Mouse (Mus musculus): ENCODE measurements around the gene Fam178b. TPM values are rescaled to one million over a fixed set of nuclear protein-coding genes. Genes with fewer than 3 reads are reported as not detected.

The Fam178b gene
- polyA plus RNA-seq, 1 experiment = 410 TPM

GRCm38 (mm10) chr1:36524058-36524457 is 158.9 kb downstream of the Fam178b start:
- peaks cover 2% of the 10 kb centered on the region for H3K36me3 ChIP-seq (ENCODE audit: control insufficient read depth, insufficient read depth, low read length)
- TF ChIP-seq POLR2A (IDR thresholded peaks at IDR 0.05; ENCODE audit: control insufficient read depth, low read depth, low read length) (no peak), CTCF (IDR thresholded peaks at IDR 0.05; ENCODE audit: control insufficient read depth, insufficient read depth, insufficient replicate concordance, low read depth, low read length) (no peak)
- no peaks in the 10 kb centered on the region for H3K4me1 ChIP-seq (ENCODE audit: control insufficient read depth, insufficient read depth, low read length)
- H3K27me3 ChIP-seq (ENCODE audit: control insufficient read depth, insufficient read depth, low read length) = no peaks in the 10 kb centered on the region
- H3K4me3 ChIP-seq (ENCODE audit: control insufficient read depth, low read depth, low read length) = no peak overlapping the region
- H3K27ac ChIP-seq (ENCODE audit: control insufficient read depth, insufficient read depth, low read depth, low read length) = no peak overlapping the region

- no peak overlapping the region for H3K4me3 ChIP-seq (ENCODE audit: control insufficient read depth, low read depth, low read length)
- peaks cover 2% of the 10 kb centered on the region for H3K36me3 ChIP-seq (ENCODE audit: control insufficient read depth, insufficient read depth, low read length)
- H3K27me3 ChIP-seq (ENCODE audit: control insufficient read depth, insufficient read depth, low read length) = no peaks in the 10 kb centered on the region
- no peak overlapping the region for H3K27ac ChIP-seq (ENCODE audit: control insufficient read depth, insufficient read depth, low read depth, low read length)
- TF ChIP-seq POLR2A (IDR thresholded peaks at IDR 0.05; ENCODE audit: control insufficient read depth, low read depth, low read length) = no peak
- TF ChIP-seq CTCF (IDR thresholded peaks at IDR 0.05; ENCODE audit: control insufficient read depth, insufficient read depth, insufficient replicate concordance, low read depth, low read length) = no peak
- H3K4me1 ChIP-seq (ENCODE audit: control insufficient read depth, insufficient read depth, low read length) = no peaks in the 10 kb centered on the region
These were observed 159.5 kb downstream of the Fam178b start for GRCm38 (mm10) chr1:36523332-36524013.

- Histone ChIP-seq H3K27me3 (ENCODE audit: control insufficient read depth, insufficient read depth, low read length) (no peaks in the 10 kb centered on the region), H3K4me3 (ENCODE audit: control insufficient read depth, low read depth, low read length) (no peak overlapping the region), H3K36me3 (ENCODE audit: control insufficient read depth, insufficient read depth, low read length) (peaks cover 2% of the 10 kb centered on the region), H3K4me1 (ENCODE audit: control insufficient read depth, insufficient read depth, low read length) (no peaks in the 10 kb centered on the region), H3K27ac (ENCODE audit: control insufficient read depth, insufficient read depth, low read depth, low read length) (no peak overlapping the region)
- TF ChIP-seq POLR2A (IDR thresholded peaks at IDR 0.05; ENCODE audit: control insufficient read depth, low read depth, low read length) (no peak), CTCF (IDR thresholded peaks at IDR 0.05; ENCODE audit: control insufficient read depth, insufficient read depth, insufficient replicate concordance, low read depth, low read length) (no peak)
These were observed 160.8 kb downstream of the Fam178b start for GRCm38 (mm10) chr1:36522210-36522609.

DNA sequence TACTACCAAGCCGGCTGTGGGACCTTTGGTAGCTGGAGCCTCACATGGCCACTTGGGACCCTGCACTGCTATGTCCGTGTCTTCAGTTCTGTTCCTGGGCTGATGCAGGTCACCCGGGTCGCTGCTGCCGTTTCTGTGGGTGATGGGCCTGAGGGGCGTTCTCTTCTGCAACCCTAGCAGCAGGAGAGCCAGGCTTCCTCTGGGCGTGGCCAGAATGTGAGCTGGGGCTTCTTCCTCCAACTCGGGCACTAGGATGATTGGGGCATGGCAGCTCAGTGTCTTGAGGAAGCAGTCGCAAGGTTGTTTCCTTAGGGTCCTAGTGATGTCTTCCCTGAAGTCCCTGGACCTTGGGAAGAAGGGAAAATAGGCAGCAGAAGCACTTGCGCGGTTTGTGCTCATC is 163.4 kb downstream of the Fam178b start:
- H3K27ac ChIP-seq (ENCODE audit: control insufficient read depth, insufficient read depth, low read depth, low read length) = no peak overlapping the region
- no peak overlapping the region for H3K4me3 ChIP-seq (ENCODE audit: control insufficient read depth, low read depth, low read length)
- TF ChIP-seq POLR2A (IDR thresholded peaks at IDR 0.05; ENCODE audit: control insufficient read depth, low read depth, low read length) (no peak), CTCF (IDR thresholded peaks at IDR 0.05; ENCODE audit: control insufficient read depth, insufficient read depth, insufficient replicate concordance, low read depth, low read length) (no peak)
- H3K4me1 ChIP-seq (ENCODE audit: control insufficient read depth, insufficient read depth, low read length) = no peaks in the 10 kb centered on the region
- no peaks in the 10 kb centered on the region for H3K27me3 ChIP-seq (ENCODE audit: control insufficient read depth, insufficient read depth, low read length)
- no peaks in the 10 kb centered on the region; the same call in 1 of the 2 replicates for H3K36me3 ChIP-seq (ENCODE audit: control insufficient read depth, insufficient read depth, low read length)

GRCm38 (mm10) chr1:36518259-36518658 is 164.7 kb downstream of the Fam178b start:
- no peaks in the 10 kb centered on the region for H3K27me3 ChIP-seq (ENCODE audit: control insufficient read depth, insufficient read depth, low read length)
- H3K4me3 ChIP-seq (ENCODE audit: control insufficient read depth, low read depth, low read length) = no peak overlapping the region
- no peak overlapping the region for H3K27ac ChIP-seq (ENCODE audit: control insufficient read depth, insufficient read depth, low read depth, low read length)
- peaks cover under 1% of the 10 kb centered on the region; the same call in 1 of the 2 replicates for H3K4me1 ChIP-seq (ENCODE audit: control insufficient read depth, insufficient read depth, low read length)
- no peaks in the 10 kb centered on the region; the same call in 1 of the 2 replicates for H3K36me3 ChIP-seq (ENCODE audit: control insufficient read depth, insufficient read depth, low read length)
- TF ChIP-seq CTCF (IDR thresholded peaks at IDR 0.05; ENCODE audit: control insufficient read depth, insufficient read depth, insufficient replicate concordance, low read depth, low read length) (no peak), POLR2A (IDR thresholded peaks at IDR 0.05; ENCODE audit: control insufficient read depth, low read depth, low read length) (no peak)

DNA sequence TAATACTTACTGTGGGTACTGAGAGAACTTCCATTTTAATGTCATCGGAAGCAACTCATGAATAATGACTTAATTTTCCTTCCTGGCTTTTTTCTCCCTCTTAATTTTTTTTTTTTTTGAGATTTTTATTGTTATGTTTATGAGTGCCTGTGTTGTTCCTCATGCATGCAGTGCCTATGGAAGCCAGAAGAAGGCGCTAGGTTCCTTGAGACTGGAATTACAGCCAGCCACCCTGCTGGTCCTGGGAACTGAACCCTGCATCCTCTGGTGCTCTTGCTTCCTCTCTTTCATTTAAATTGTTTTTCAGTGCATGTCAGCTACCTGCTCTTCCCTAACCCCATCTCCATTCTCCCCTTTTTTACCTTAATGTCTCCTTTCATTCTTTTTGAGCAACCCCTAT is 169.3 kb downstream of the Fam178b start:
- TF ChIP-seq CTCF (IDR thresholded peaks at IDR 0.05; ENCODE audit: control insufficient read depth, insufficient read depth, insufficient replicate concordance, low read depth, low read length) (peak; percentile 20; the same call in 1 of the 2 replicates), POLR2A (IDR thresholded peaks at IDR 0.05; ENCODE audit: control insufficient read depth, low read depth, low read length) (no peak)
- no peaks in the 10 kb centered on the region for H3K36me3 ChIP-seq (ENCODE audit: control insufficient read depth, insufficient read depth, low read length)
- peaks cover 8% of the 10 kb centered on the region for H3K4me1 ChIP-seq (ENCODE audit: control insufficient read depth, insufficient read depth, low read length)
- H3K27ac ChIP-seq (ENCODE audit: control insufficient read depth, insufficient read depth, low read depth, low read length) = no peak overlapping the region
- no peak overlapping the region for H3K4me3 ChIP-seq (ENCODE audit: control insufficient read depth, low read depth, low read length)
- H3K27me3 ChIP-seq (ENCODE audit: control insufficient read depth, insufficient read depth, low read length) = no peaks in the 10 kb centered on the region

DNA sequence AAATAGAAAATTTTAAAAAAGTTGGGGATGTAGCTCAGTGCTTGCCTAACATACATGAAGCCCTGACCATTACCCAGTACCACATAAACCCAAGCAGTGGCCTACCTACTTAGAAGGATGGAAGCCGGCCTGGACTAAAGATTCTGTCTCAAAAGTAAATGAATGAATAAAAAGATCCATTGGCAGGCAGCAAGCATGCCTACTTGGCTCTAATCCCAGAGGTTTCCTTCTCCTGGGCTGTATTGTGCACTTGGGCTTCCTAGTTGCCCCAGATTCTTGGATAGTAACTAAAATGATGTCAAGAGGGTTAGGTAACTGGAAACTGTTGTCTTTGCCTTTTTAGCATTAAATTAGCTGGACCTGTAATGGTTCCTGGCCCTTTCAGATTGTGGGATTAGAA is 169.7 kb downstream of the Fam178b start:
- no peak overlapping the region for H3K27ac ChIP-seq (ENCODE audit: control insufficient read depth, insufficient read depth, low read depth, low read length)
- H3K4me1 ChIP-seq (ENCODE audit: control insufficient read depth, insufficient read depth, low read length) = peaks cover 8% of the 10 kb centered on the region
- no peaks in the 10 kb centered on the region for H3K36me3 ChIP-seq (ENCODE audit: control insufficient read depth, insufficient read depth, low read length)
- no peak for TF ChIP-seq POLR2A (IDR thresholded peaks at IDR 0.05; ENCODE audit: control insufficient read depth, low read depth, low read length)
- no peak for TF ChIP-seq CTCF (IDR thresholded peaks at IDR 0.05; ENCODE audit: control insufficient read depth, insufficient read depth, insufficient replicate concordance, low read depth, low read length)
- no peak overlapping the region for H3K4me3 ChIP-seq (ENCODE audit: control insufficient read depth, low read depth, low read length)
- H3K27me3 ChIP-seq (ENCODE audit: control insufficient read depth, insufficient read depth, low read length) = no peaks in the 10 kb centered on the region
